Mouse (Mus musculus): Measurements from ENCODE around the gene Slc30a9. TPM values are rescaled to one million over a fixed set of nuclear protein-coding genes. Genes with fewer than 3 reads are reported as not detected.

Gene Slc30a9
- total RNA-seq, 4 experiments from 2014 or later = 167 to 222 (median 194) TPM

DNA sequence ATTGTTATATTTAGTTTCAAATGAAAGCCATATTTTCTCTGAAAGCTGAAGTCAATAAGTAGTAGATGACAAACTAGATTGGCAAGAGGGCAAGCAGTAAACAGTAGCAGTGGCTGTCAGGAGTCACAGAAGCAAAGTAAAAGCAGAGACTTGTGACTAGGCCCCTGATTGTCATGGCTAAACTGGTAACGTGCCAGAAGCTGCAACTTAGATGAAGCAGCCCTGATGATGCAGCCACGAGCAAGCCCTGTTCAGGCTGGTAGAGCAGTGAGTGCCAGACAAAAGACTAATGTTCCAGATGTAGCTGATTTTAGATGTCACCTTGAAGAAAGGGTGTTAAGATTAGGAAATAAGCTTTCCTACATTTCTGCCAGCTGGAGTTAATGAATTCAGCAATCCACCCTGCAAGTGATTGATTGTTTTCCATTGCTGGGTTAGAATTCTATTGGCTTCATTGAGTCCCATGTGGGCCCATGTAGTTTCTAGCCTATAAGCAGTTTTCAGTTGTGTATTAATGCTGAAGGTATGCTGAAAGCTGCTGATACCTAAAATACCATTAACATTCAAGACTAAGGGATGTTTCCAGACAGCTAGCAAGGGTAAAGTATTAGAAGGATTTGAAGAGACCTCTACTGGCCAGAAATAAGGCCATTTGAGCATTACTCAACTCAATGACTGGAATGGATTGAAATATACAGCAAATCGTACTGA, 5.2 kb downstream of the Slc30a9 start:
- no peak for DNase-seq (ENCODE audit: low spot score in 2 of 2)

DNA sequence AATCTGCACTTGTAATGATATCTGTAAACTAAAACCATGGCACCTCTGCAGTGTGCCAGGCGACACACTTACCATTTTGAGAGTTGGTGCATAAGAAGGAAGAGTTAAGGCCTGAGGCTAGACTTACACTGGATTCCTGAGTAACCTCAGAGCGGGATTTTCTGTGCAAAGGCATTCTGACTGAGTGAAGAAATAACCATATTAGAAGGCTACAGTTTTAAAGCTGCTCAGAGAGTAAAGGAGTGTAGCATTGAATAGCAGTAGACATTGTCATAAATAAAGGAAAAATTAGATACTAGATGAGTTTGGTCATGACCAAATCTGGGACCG, 5.7 kb downstream of the Slc30a9 start:
- DNase-seq (ENCODE audit: low spot score in 2 of 2) = no peak

DNA sequence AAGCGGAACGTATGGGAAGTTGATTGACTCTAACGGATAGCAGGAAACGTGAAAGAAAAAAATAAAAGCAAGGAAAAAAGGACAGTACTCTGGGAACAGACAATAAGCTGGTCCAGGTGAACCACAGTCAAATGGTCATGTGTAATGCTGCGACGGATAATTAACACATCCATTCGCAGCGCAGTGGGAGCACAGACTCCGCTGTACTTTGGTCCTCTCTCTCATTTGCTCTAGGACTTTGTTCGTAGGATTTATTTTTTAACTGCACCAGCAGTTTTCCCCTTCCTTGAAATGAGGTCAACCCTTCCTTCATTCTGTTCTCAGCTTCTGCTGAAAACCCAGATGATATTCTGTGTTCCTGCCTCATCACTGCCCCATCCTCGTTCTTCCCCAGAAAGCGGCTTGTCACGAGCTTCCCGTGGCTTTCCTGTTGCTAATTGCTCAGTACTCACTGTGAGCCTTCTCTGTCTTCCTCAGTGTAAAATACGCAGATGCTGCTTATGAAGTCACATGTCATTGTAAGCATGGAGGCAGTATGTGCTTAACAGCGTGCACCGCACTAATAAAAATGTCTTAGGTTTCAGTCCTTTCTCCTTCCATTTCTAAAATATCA, 15.0 kb downstream of the Slc30a9 start:
- no peak for DNase-seq (ENCODE audit: low spot score in 2 of 2)

- DNase-seq (ENCODE audit: low spot score in 2 of 2) = no peak
These were observed 17.3 kb downstream of the Slc30a9 start for GRCm38 (mm10) chr5:67324032-67324431.

- DNase-seq (ENCODE audit: low spot score in 2 of 2) = no peak
These were observed 34.1 kb downstream of the Slc30a9 start for GRCm38 (mm10) chr5:67340811-67341210.

- no peak for DNase-seq (ENCODE audit: low spot score in 2 of 2)
These were observed 40.3 kb downstream of the Slc30a9 start for GRCm38 (mm10) chr5:67347060-67347459.

DNA sequence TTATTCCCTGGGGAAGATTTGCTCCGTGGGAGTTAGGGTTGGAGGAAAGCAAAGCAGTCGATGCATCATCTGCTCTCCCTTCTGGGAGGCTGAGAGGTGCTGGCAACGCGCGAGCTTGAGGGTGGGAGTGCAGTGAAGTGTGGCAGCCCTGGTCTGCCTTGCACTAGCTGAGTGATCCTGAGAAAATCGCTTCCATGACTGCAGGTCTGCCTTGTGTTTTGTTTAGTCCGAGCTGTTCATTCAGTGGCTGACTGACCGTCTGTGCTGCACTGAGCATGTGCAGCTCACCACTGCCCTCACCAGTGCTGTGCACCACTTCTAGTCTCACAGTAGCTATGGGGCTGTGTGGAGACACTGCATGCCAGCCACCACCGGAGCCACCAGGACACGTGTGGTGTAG, 42.2 kb downstream of the Slc30a9 start:
- peak; percentile 56 to 61 for DNase-seq (ENCODE audit: low spot score in 2 of 2)

DNA sequence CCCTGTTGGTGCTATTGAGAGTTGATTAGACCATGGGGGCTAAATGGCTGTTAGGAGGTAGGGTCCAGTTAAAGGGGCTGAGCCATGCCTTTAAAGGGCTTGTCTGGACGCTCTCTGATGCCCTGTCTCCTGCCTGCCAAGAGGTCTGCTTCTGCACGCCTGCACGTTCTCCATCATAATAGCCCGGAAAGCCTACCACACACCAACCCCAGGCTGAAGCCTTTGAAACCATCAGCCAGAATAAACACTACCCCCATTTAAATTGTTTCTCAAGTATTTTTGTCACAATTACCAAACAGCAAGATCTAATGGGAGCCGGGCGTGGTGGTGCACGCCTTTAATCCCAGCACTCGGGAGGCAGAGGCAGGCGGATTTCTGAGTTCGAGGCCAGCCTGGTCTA, 55.6 kb downstream of the Slc30a9 start:
- no peak for DNase-seq (ENCODE audit: low spot score in 2 of 2)

DNA sequence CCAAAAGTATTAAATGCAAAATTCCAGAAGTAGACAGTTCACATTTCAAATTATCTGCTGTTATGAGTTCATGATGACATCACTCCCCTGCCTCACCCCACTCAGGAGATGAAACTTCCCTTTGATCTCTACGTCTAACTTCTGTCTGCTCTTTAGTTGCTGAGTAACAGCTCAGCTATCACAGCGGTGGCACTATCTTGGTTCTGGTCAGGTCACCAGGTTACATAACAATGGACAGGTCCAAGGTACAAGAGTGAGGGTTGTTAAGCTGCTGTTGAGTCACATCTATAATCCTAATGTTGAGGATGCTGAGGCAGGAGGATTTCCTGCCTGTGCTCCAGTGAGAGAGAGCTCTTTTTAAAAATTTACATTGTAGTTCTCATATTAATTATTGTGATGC, 56.2 kb downstream of the Slc30a9 start:
- no peak for DNase-seq (ENCODE audit: low spot score in 2 of 2)

DNA sequence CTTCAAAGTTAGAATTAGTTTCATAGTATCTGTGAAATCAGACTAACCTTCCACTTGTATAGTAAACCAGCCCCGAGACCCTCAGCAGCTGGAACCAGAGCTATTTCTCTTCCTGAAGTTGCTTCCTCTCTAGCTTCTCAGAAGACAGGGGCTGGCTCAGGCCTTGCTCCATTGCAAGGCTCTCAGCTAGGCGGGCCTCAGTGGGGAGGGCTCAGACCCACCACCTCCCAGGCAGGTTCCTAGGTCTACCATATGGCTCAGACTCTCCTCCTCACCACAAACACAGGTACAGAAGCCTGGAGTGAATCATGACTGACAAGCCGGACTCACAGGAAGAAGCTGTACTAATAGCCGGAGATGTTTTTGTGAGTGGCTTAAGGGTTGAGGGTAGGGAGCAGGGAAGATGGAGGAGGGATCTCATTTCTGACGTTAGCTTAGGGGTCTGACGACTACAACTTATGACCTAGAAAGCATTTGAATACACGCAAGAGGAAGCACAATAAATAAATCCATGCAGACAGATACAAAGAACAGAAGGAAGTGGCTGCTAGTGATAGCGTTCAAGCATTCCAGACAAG, 70.4 kb downstream of the Slc30a9 start:
- DNase-seq (ENCODE audit: low spot score in 2 of 2) = no peak

GRCm38 (mm10) chr5:67381690-67382089, 74.9 kb downstream of the Slc30a9 start:
- no peak for DNase-seq (ENCODE audit: low spot score in 2 of 2)

DNA sequence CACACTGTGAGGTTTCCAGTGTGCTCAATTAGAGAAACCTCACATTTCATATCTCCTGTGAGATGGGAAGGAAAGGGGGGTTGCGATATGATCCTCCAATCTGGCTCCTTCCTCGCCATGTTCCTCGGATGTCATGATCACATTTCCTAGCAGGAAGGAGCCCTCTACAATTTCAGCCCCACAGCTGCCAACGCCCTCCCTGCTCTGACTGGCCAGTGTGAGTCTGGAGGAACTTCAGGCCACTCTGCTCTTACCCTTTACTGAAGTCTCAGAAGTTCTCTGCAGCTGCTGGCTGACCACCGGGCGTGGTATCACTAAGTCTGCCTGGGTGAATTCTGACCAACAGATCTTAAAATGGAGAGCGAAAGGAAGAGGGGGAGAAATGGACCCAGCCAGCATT, 75.8 kb downstream of the Slc30a9 start:
- DNase-seq (ENCODE audit: low spot score in 2 of 2) = no peak

DNA sequence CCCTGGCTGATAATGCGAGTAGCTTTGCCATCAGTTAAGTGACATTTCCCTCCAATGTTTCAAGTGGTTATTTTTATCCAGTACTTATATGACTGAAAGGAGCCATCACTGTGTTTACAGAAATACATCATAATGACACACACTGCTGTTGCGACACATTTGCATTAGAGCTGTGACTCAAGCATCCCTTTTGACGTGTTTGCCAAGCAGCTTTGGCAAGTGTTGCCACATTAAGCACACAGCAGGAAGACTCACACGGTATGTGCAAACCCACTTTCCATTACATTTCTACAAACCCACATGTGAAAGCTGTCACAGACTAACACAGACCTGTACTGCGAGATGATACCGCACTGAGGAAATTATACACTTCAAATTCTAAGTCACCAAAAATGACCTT, 87.2 kb downstream of the Slc30a9 start:
- no peak for DNase-seq (ENCODE audit: low spot score in 2 of 2)

- no peak for DNase-seq (ENCODE audit: low spot score in 2 of 2)
These were observed 88.6 kb downstream of the Slc30a9 start for GRCm38 (mm10) chr5:67395211-67395851.

DNA sequence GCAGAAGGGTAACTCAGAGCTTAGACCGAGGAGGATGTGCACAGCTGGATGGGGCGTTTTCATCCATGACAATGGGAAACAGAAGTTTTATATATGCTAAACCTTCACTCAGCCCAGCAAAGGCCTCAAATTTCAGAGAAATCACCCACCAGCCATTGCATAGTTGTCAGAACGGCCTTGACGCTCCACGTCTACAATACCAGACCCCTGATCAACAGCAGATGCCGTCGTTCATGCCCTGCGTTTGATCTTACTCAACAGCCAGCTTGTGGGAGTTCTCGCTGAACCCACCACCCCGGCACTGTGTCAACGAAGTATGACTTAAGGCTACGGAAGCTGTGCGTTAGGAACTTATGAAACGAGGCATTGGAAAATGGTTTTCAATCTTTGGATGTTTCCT, 90.4 kb downstream of the Slc30a9 start:
- no peak for DNase-seq (ENCODE audit: low spot score in 2 of 2)

- DNase-seq (ENCODE audit: low spot score in 2 of 2) = no peak
These were observed 93.3 kb downstream of the Slc30a9 start for GRCm38 (mm10) chr5:67399876-67400607.

DNA sequence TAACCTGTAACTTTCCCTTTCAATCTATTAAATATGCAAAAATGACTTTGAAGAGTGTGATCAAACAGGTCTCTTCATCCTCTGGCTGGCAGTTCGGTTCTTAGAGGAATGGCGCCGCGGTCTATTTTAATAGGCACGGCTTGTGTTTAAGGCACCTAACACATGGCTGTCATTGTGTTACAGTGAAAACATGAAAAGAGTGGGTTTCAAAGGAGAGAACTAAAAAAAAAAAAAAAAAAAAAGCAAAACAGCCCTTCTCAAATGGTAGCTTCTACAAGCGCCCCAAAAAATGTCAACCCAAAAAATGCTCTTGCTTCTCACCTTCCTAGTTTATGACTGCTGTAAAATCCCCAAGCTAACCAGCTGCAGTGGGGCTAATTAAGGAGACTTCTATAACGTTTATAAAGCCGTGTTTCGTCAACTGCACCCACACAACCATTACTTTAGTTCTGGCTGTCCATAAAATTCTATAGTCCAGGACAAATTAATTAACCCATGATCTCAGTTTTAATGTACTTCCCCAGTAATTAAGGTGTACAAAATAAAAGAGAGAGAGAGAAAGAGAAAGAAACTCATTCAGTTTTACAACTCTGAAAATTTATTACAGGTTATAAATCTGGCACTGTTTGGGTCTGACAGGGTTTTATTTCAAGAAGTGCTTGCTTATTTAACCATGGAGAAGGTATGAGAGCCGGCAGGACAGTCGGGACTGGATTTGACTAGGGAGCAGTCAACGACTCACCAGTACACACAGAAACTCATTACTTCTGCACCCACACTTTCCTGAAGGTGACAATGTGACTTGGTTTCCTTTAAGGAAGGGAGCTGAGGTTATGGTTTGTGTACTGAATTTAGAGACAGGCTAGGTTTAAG, 94.1 kb downstream of the Slc30a9 start:
- no peak for DNase-seq (ENCODE audit: low spot score in 2 of 2)

DNA sequence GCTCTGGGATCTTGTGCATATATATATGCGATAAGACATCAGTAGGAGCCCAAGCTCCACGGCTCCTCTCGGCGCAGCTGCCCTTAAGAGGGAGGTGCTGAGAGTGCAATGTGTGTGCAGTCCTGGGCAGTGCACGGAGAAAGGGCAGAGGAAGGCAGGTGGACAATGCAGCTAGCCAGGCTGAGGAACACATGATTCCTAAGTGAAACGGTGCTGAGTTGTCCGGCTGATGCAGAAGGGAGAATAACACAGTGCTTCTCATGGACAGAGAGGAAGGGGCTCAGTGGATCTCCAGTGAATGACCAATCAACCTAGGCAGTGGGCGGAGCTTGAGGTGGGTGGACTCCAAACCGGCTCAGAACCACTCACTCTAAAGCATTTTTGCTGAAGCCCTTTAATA, 94.9 kb downstream of the Slc30a9 start:
- no peak for DNase-seq (ENCODE audit: low spot score in 2 of 2)

GRCm38 (mm10) chr5:67404380-67404779, 97.6 kb downstream of the Slc30a9 start:
- no peak for DNase-seq (ENCODE audit: low spot score in 2 of 2)

GRCm38 (mm10) chr5:67404919-67405318, 98.2 kb downstream of the Slc30a9 start:
- no peak for DNase-seq (ENCODE audit: low spot score in 2 of 2)
